Mouse (Mus musculus): ENCODE data around the gene Hgf. TPM values are rescaled to one million over a fixed set of nuclear protein-coding genes. Genes with fewer than 3 reads are reported as not detected.

Gene Hgf
- polyA plus RNA-seq (2012; rRNA removed): 2.7 and 3.0 TPM in 2 replicates

DNA sequence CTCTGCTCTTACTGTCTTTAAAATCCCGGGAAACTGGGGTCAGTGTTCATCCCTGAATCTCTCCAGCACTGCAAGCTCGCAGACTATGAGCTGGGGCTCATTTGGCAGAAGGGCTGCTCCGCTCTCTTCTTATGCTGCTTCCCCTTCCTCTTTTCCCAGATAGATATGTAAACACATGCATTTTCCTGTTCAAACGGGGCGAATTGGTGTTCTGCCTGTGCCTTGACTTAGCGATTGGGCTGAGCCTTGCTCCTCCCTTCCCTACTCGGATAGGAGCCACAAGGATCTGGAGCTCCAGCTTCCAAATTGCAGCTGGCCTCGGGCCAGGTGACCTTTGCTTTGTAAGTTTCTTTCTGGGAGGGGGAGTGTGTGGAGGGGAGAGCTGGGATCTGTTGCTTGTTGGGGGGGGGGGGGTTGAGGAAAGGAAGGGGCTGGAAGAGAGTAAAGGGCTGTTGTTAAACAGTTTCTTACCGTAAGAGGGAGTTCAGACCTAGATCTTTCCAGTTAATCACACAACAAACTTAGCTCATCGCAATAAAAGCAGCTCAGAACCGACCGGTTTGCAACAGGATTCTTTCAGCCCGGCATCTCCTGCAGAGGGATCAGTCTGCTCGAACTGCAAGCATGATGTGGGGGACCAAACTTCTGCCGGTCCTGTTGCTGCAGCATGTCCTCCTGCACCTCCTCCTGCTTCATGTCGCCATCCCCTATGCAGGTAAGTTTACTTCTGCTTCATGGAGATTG, at the start of gene Hgf:
TSS of gene Hgf (plus strand) at position 192 of the 744 bp plus-strand sequence.

Other genes with a start within 250 kb of the Hgf start
- gene Gm28710, start 238.3 kb downstream of the Hgf start, polyA plus RNA-seq (2012; rRNA removed): not detected in 2 replicates

Data from liver, embryonic 18 days (tissue).